Comparison of ENCODE assay signal across 8 mouse cellular contexts in genomic region chr1:106602941-106603340, GRCm38 (mm10).
DNase-seq lines count a peak whose midpoint lies in the region; ATAC-seq and TF ChIP-seq lines count a peak whose summit lies in the region.

No protein-coding gene starts in this region.

- TF ChIP-seq CTCF in intestine, postnatal 0 days (IDR thresholded peaks at IDR 0.05; ENCODE audit: low read depth), result no peak

- peak; percentile 51 for ATAC-seq in intestine, embryonic 15.5 days
- ATAC-seq in intestine, postnatal 0 days, result no peak
- ATAC-seq in neural tube, embryonic 12.5 days (ENCODE audit: low FRiP score, low read depth), result peak; percentile 53; the same call in 1 of the 2 replicates

- H3K9me3 ChIP-seq in intestine, embryonic 15.5 days, result no peaks in the 10 kb centered on the region
- no peaks in the 10 kb centered on the region for H3K9me3 ChIP-seq in intestine, postnatal 0 days (ENCODE audit: control insufficient read depth)
- no peaks in the 10 kb centered on the region for H3K9me3 ChIP-seq in hindbrain, embryonic 10.5 days
- H3K9me3 ChIP-seq in neural tube, embryonic 12.5 days, result no peaks in the 10 kb centered on the region

- no peak overlapping the region for H3K27ac ChIP-seq in intestine, embryonic 15.5 days
- no peak overlapping the region for H3K27ac ChIP-seq in intestine, postnatal 0 days (ENCODE audit: low read depth, low read length)
- peak overlapping the region; percentile 64 for H3K27ac ChIP-seq in hindbrain, embryonic 10.5 days
- H3K27ac ChIP-seq in neural tube, embryonic 12.5 days, result no peak overlapping the region

- H3K9ac ChIP-seq in intestine, embryonic 15.5 days, result no peak overlapping the region
- no peak overlapping the region for H3K9ac ChIP-seq in intestine, postnatal 0 days (ENCODE audit: low read depth, low read length)
- no peak overlapping the region for H3K9ac ChIP-seq in neural tube, embryonic 12.5 days

- H3K4me2 ChIP-seq in intestine, embryonic 15.5 days (replicated peaks), result no peak overlapping the region; the same call in 1 of the 2 replicates
- no peak overlapping the region for H3K4me2 ChIP-seq in intestine, postnatal 0 days (replicated peaks; ENCODE audit: low read depth)
- H3K4me2 ChIP-seq in neural tube, embryonic 12.5 days (replicated peaks), result 0 out of 2 replicates have a peak overlapping the region, but pooled peaks have one; percentile 1

- no peaks in the 10 kb centered on the region for H3K27me3 ChIP-seq in intestine, embryonic 15.5 days (replicated peaks)
- no peaks in the 10 kb centered on the region for H3K27me3 ChIP-seq in intestine, postnatal 0 days (replicated peaks; ENCODE audit: control insufficient read depth, insufficient read depth, low read length)
- no peaks in the 10 kb centered on the region for H3K27me3 ChIP-seq in hindbrain, embryonic 10.5 days (ENCODE audit: insufficient read depth, poor library complexity, severe bottlenecking)
- no peaks in the 10 kb centered on the region for H3K27me3 ChIP-seq in neural tube, embryonic 12.5 days (replicated peaks)

- no peaks in the 10 kb centered on the region for H3K36me3 ChIP-seq in intestine, embryonic 15.5 days
- no peaks in the 10 kb centered on the region for H3K36me3 ChIP-seq in intestine, postnatal 0 days (ENCODE audit: control insufficient read depth, insufficient read depth)
- H3K36me3 ChIP-seq in hindbrain, embryonic 10.5 days, result no peaks in the 10 kb centered on the region
- H3K36me3 ChIP-seq in neural tube, embryonic 12.5 days, result no peaks in the 10 kb centered on the region

- WGBS in intestine, embryonic 15.5 days, result 18% methylated on average over 6 of the region's 6 CpGs
- WGBS in intestine, postnatal 0 days, result 33% methylated on average over 6 of the region's 6 CpGs
- WGBS in hindbrain, embryonic 10.5 days, result 35% methylated on average over 6 of the region's 6 CpGs
- 36% methylated on average over 6 of the region's 6 CpGs for WGBS in neural tube, embryonic 12.5 days

- no peak overlapping the region for H3K4me3 ChIP-seq in intestine, embryonic 15.5 days (replicated peaks)
- H3K4me3 ChIP-seq in intestine, postnatal 0 days (ENCODE audit: low read depth, low read length), result no peak overlapping the region
- H3K4me3 ChIP-seq in hindbrain, embryonic 10.5 days, result no peak overlapping the region
- no peak overlapping the region for H3K4me3 ChIP-seq in neural tube, embryonic 12.5 days

- H3K4me1 ChIP-seq in intestine, embryonic 15.5 days (replicated peaks), result peaks cover 12% of the 10 kb centered on the region
- no peaks in the 10 kb centered on the region for H3K4me1 ChIP-seq in intestine, postnatal 0 days (replicated peaks; ENCODE audit: control insufficient read depth, insufficient read depth, low read length)
- H3K4me1 ChIP-seq in hindbrain, embryonic 10.5 days (replicated peaks), result peaks cover 16% of the 10 kb centered on the region
- H3K4me1 ChIP-seq in neural tube, embryonic 12.5 days, result peaks cover 16% of the 10 kb centered on the region; the same call in 1 of the 2 replicates

- peak; percentile 48 for DNase-seq in NIH3T3 (ENCODE audit: low read depth)
- peak; percentile 36 to 53 for DNase-seq in cerebellum, adult 18-20 months
- peak; percentile 13 for DNase-seq in hindbrain, embryonic 10.5 days (ENCODE audit: low spot score)
- DNase-seq in c-Kit-positive CD71-positive TER-119-positive erythroid progenitor cells, embryonic 14.5 days (ENCODE audit: low spot score), result no peak
- DNase-seq in left cerebral cortex, adult 9 months (ENCODE audit: low spot score in 2 of 2), result no peak

Comparison
In these comparisons a context has a peak if more than half of its experiments do, and no peak if none do; other contexts are left out.
1. DNase-seq: peak in NIH3T3 (single experiment), cerebellum, adult 18-20 months (2 of 2) and hindbrain, embryonic 10.5 days (single experiment); none in c-Kit-positive CD71-positive TER-119-positive erythroid progenitor cells, embryonic 14.5 days (single experiment) and left cerebral cortex, adult 9 months (0 of 2).